Mouse (Mus musculus): Measurements from ENCODE around the gene Gkn3. TPM values are rescaled to one million over a fixed set of nuclear protein-coding genes. Genes with fewer than 3 reads are reported as not detected.

Gene Gkn3
- polyA plus RNA-seq, 1 experiment from 2014 or later: 0.21 TPM

Other genes starting within 250 kb of the Gkn3 start
- 3.9 and 4.1 TPM in 2 replicates for gene Antxr1, start 53.1 kb downstream of the Gkn3 start, polyA plus RNA-seq (2015; fragmentation: Nextera tagmentation; extraction: Ambion mirVana)
- not detected in 2 replicates for gene Gkn1, start 38.0 kb downstream of the Gkn3 start, polyA plus RNA-seq (2015; fragmentation: Nextera tagmentation; extraction: Ambion mirVana)
- gene Gkn2, start 15.6 kb downstream of the Gkn3 start, polyA plus RNA-seq (2015; fragmentation: Nextera tagmentation; extraction: Ambion mirVana): not detected in 2 replicates
- gene Bmp10, start 40.1 kb upstream of the Gkn3 start, polyA plus RNA-seq (2015; fragmentation: Nextera tagmentation; extraction: Ambion mirVana): not detected in 2 replicates
- gene Arhgap25, start 144.3 kb upstream of the Gkn3 start, polyA plus RNA-seq (2015; fragmentation: Nextera tagmentation; extraction: Ambion mirVana): 3.4 and 4.2 TPM in 2 replicates
- 2.3 and 2.4 TPM in 2 replicates for gene Prokr1, start 201.8 kb upstream of the Gkn3 start, polyA plus RNA-seq (2015; fragmentation: Nextera tagmentation; extraction: Ambion mirVana)